Mouse (Mus musculus): ENCODE measurements around the gene Hist1h2af. TPM values are rescaled to one million over a fixed set of nuclear protein-coding genes. Genes with fewer than 3 reads are reported as not detected.
A peak's percentile ranks its signal among the peaks of the same experiment; 100 is the strongest.
"Not testable (repeated sequence)": the region's sequence is repeated elsewhere in the genome, so short reads cannot be mapped to it uniquely, and the experiment has no call there.

Gene Hist1h2af
- polyA plus RNA-seq, 1 experiment = 1,420 TPM

DNA sequence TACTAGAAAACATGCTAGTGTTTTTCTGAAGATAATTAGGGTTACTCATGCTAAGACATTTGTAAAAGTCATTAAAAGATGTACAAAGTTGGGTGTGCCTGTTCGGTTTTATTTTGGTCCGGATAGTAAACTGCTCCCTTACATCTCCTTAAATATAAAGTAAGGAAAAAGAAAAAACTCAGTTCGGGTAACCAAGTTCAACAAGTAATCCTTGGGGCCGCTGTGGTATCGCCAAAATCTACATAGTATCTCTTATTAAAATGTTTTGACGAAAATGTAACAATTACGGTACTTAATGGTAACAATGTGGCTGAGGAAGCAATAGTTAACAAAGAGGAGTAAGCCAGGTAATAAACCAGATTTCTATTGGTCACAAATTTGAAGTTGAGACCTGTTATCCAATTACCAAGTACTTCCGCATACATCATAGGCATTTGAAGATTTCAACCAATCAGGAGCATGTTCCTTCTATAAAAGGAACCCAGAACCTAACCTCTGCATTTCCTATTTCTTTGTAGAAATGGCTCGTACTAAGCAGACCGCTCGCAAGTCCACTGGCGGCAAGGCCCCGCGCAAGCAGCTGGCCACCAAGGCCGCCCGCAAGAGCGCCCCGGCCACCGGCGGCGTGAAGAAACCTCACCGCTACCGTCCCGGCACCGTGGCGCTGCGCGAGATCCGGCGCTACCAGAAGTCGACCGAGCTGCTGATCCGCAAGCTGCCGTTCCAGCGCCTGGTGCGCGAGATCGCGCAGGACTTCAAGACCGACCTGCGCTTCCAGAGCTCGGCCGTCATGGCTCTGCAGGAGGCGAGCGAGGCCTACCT is 10.5 kb downstream of the Hist1h2af start, which contains the start of gene Hist1h3f:
Hist1h3f (plus strand) TSS at position 88 of the 822 bp plus-strand sequence.
- Histone ChIP-seq H3K4me3 (ENCODE audit: low read depth, low read length) (peak within 1 kb of the TSS; percentile 95), H3K27ac (ENCODE audit: insufficient read depth, low read depth, low read length) (peak within 1 kb of the TSS; percentile 92), H3K4me1 (ENCODE audit: control insufficient read depth, insufficient read depth, insufficient read length, low read length) (peaks cover 2% of the 10 kb centered on the region; the same call in 1 of the 2 replicates), H3K27me3 (ENCODE audit: control insufficient read depth, insufficient read depth, low read length) (no peaks in the 10 kb centered on the region), H3K36me3 (ENCODE audit: control insufficient read depth, insufficient read depth, low read length) (no peaks in the 10 kb centered on the region)
- no peak for TF ChIP-seq CTCF (IDR thresholded peaks at IDR 0.05; ENCODE audit: extremely low read depth, insufficient read length, insufficient replicate concordance, low read depth, low read length)
- peak; percentile 90 for TF ChIP-seq POLR2A (IDR thresholded peaks at IDR 0.05; ENCODE audit: low read depth, low read length)
- WGBS = under 1% methylated on average over 30 of the region's 45 CpGs

DNA sequence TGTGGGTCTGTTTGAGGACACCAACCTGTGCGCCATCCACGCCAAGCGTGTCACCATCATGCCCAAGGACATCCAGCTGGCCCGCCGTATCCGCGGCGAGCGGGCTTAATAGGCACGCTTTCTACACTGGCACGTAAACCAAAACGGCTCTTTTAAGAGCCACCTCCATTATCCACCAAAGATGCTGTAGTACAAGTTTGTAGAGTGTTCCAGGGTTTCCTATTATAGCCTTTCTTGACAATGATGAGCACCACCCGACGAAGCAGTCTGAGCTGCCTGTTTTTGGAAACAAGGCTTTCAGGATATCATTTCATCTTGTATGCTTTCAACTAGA is 11.0 kb downstream of the Hist1h2af start:
- not testable (repeated sequence) for H3K27me3 ChIP-seq (ENCODE audit: control insufficient read depth, insufficient read depth, low read length); H3K36me3 ChIP-seq (ENCODE audit: control insufficient read depth, insufficient read depth, low read length); H3K4me1 ChIP-seq (ENCODE audit: control insufficient read depth, insufficient read depth, insufficient read length, low read length)
- H3K27ac ChIP-seq (ENCODE audit: insufficient read depth, low read depth, low read length) = peak overlapping the region; percentile 89
- WGBS = 0% methylated on average over 13 of the region's 14 CpGs
- H3K4me3 ChIP-seq (ENCODE audit: low read depth, low read length) = peak overlapping the region; percentile 95

- Histone ChIP-seq H3K27me3 (ENCODE audit: control insufficient read depth, insufficient read depth, low read length) (no peaks in the 10 kb centered on the region), H3K27ac (ENCODE audit: insufficient read depth, low read depth, low read length) (no peak overlapping the region), H3K4me1 (ENCODE audit: control insufficient read depth, insufficient read depth, insufficient read length, low read length) (peaks cover 2% of the 10 kb centered on the region; the same call in 1 of the 2 replicates), H3K4me3 (ENCODE audit: low read depth, low read length) (no peak overlapping the region), H3K36me3 (ENCODE audit: control insufficient read depth, insufficient read depth, low read length) (no peaks in the 10 kb centered on the region)
- 82% methylated on average over 5 of the region's 5 CpGs for WGBS
- TF ChIP-seq CTCF (IDR thresholded peaks at IDR 0.05; ENCODE audit: extremely low read depth, insufficient read length, insufficient replicate concordance, low read depth, low read length) (no peak), POLR2A (IDR thresholded peaks at IDR 0.05; ENCODE audit: low read depth, low read length) (no peak)
Observed at GRCm38 (mm10) chr13:23546694-23547093, 13.0 kb downstream of the Hist1h2af start.

- Histone ChIP-seq H3K27ac (ENCODE audit: insufficient read depth, low read depth, low read length) (peak overlapping the region; percentile 53), H3K4me1 (ENCODE audit: control insufficient read depth, insufficient read depth, insufficient read length, low read length) (peaks cover 2% of the 10 kb centered on the region; the same call in 1 of the 2 replicates), H3K27me3 (ENCODE audit: control insufficient read depth, insufficient read depth, low read length) (no peaks in the 10 kb centered on the region), H3K36me3 (ENCODE audit: control insufficient read depth, insufficient read depth, low read length) (no peaks in the 10 kb centered on the region), H3K4me3 (ENCODE audit: low read depth, low read length) (no peak overlapping the region)
- WGBS = 3% methylated on average over 3 of the region's 3 CpGs
- TF ChIP-seq POLR2A (IDR thresholded peaks at IDR 0.05; ENCODE audit: low read depth, low read length) (no peak), CTCF (IDR thresholded peaks at IDR 0.05; ENCODE audit: extremely low read depth, insufficient read length, insufficient replicate concordance, low read depth, low read length) (no peak)
Observed at GRCm38 (mm10) chr13:23550761-23551145, 17.0 kb downstream of the Hist1h2af start.

DNA sequence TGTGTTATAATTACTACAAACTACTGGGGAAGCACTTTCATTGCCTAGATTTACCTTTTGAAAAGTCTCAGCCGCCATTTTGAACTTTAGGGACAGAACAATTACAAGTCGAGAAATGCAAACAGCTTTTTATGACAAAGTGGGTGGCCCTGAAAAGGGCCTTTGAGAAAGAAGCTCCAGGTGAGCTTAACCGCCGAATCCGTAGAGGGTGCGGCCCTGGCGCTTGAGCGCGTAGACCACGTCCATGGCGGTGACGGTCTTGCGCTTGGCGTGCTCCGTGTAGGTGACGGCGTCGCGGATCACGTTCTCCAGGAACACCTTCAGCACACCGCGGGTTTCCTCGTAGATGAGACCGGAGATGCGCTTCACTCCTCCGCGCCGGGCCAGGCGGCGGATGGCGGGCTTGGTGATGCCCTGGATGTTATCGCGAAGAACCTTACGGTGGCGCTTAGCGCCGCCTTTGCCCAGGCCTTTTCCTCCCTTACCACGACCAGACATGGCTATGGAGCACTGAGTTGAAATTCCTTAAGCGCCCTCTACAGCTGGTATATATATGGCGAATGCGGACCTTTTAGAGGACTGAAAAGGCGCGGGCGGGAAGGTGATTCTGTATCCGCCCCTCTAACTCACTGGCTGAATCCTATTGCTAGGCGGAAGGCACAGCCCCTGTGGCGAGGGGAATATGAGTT is 17.6 kb downstream of the Hist1h2af start, which contains the start of gene Hist1h4f:
Hist1h4f (minus strand) TSS at position 503 of the 689 bp plus-strand sequence.
- not testable (repeated sequence) for H3K27me3 ChIP-seq (ENCODE audit: control insufficient read depth, insufficient read depth, low read length); H3K4me1 ChIP-seq (ENCODE audit: control insufficient read depth, insufficient read depth, insufficient read length, low read length); H3K36me3 ChIP-seq (ENCODE audit: control insufficient read depth, insufficient read depth, low read length)
- under 1% methylated on average over 47 of the region's 47 CpGs for WGBS
- TF ChIP-seq POLR2A (IDR thresholded peaks at IDR 0.05; ENCODE audit: low read depth, low read length) = peak; percentile 85
- H3K4me3 ChIP-seq (ENCODE audit: low read depth, low read length) = peak within 1 kb of the TSS; percentile 66
- H3K27ac ChIP-seq (ENCODE audit: insufficient read depth, low read depth, low read length) = peak within 1 kb of the TSS; percentile 53

GRCm38 (mm10) chr13:23551931-23552914 is 18.5 kb downstream of the Hist1h2af start:
- TF ChIP-seq CTCF (IDR thresholded peaks at IDR 0.05; ENCODE audit: extremely low read depth, insufficient read length, insufficient replicate concordance, low read depth, low read length) (no peak), POLR2A (IDR thresholded peaks at IDR 0.05; ENCODE audit: low read depth, low read length) (no peak)
- Histone ChIP-seq H3K27ac (ENCODE audit: insufficient read depth, low read depth, low read length) (peak overlapping the region; percentile 53; the same call in 1 of the 2 replicates), H3K36me3 (ENCODE audit: control insufficient read depth, insufficient read depth, low read length) (no peaks in the 10 kb centered on the region), H3K4me1 (ENCODE audit: control insufficient read depth, insufficient read depth, insufficient read length, low read length) (peaks cover 2% of the 10 kb centered on the region; the same call in 1 of the 2 replicates), H3K27me3 (ENCODE audit: control insufficient read depth, insufficient read depth, low read length) (no peaks in the 10 kb centered on the region), H3K4me3 (ENCODE audit: low read depth, low read length) (no peak overlapping the region)
- 38% methylated on average over 8 of the region's 8 CpGs for WGBS
